Mouse (Mus musculus) forebrain, embryonic 16.5 days (tissue): ENCODE data around the gene Gsk3a. TPM values are rescaled to one million over a fixed set of nuclear protein-coding genes. Genes with fewer than 3 reads are reported as not detected.
A peak's percentile ranks its signal among the peaks of the same experiment; 100 is the strongest.
"Not testable (repeated sequence)": the region's sequence is repeated elsewhere in the genome, so short reads cannot be mapped to it uniquely, and the experiment has no call there.

ENCODE experiments used
- ATAC-seq: fragments of 200-750 bp; cut with Nextera tagmentation; 2 replicates; pipeline ENCODE4 v1.8.0; 2017; ENCODE audit warnings: mild to moderate bottlenecking, moderate library complexity
- H3K27ac ChIP-seq: fragments of 300-500 bp; sonication (generic); 2 replicates; pipeline ENCODE4 v1.5.1; 2014; ENCODE audit warnings: low read length, control low read depth
- H3K27me3 ChIP-seq: fragments of 300-500 bp; sonication (generic); replicated peaks from 2 replicates; pipeline ENCODE4 v1.6.1; 2014; ENCODE audit warnings: low read length; ENCODE audit not compliant: control insufficient read depth, insufficient read depth
- H3K36me3 ChIP-seq: fragments of 300-500 bp; sonication (generic); 2 replicates; pipeline ENCODE4 v1.6.1; 2014; ENCODE audit not compliant: control insufficient read depth, insufficient read depth
- H3K4me1 ChIP-seq: fragments of 300-500 bp; sonication (generic); replicated peaks from 2 replicates; pipeline ENCODE4 v1.6.1; 2014; ENCODE audit warnings: low read length; ENCODE audit not compliant: control insufficient read depth, insufficient read depth
- H3K4me2 ChIP-seq: fragments of 300-500 bp; sonication (generic); 2 replicates; pipeline ENCODE4 v1.6.1; 2014; ENCODE audit warnings: mild to moderate bottlenecking, low read length, control low read depth
- H3K4me3 ChIP-seq: fragments of 300-500 bp; sonication (generic); replicated peaks from 2 replicates; pipeline ENCODE4 v1.5.1; 2014; ENCODE audit warnings: mild to moderate bottlenecking, low read length, control low read depth
- H3K9ac ChIP-seq: fragments of 300-500 bp; sonication (generic); replicated peaks from 2 replicates; pipeline ENCODE4 v1.6.1; 2014; ENCODE audit warnings: low read depth, low read length, control low read depth
- H3K9me3 ChIP-seq: fragments of 300-500 bp; sonication (generic); 2 replicates; pipeline ENCODE4 v1.6.1; 2016; ENCODE audit warnings: low read length; ENCODE audit not compliant: control insufficient read depth
- WGBS: fragments of 180-500 bp; shearing (Covaris S2); extraction: QIAGEN DNeasy Blood & Tissue Kit; methylation state at CpG from one replicate; pipeline ENCODE4 v1.1.7; 2014; 5-methylcytosine and 5-hydroxymethylcytosine counted together
- polyA plus RNA-seq: library from polyadenylated mRNA; unstranded; fragments of >200 nt; fragmentation: Nextera tagmentation; extraction: Ambion mirVana; gene quantifications from 2 replicates; pipeline ENCODE4 v1.2.1, GENCODE M21; 2015

The Gsk3a gene
- polyA plus RNA-seq, 1 experiment from 2014 or later = 17.1 TPM

DNA sequence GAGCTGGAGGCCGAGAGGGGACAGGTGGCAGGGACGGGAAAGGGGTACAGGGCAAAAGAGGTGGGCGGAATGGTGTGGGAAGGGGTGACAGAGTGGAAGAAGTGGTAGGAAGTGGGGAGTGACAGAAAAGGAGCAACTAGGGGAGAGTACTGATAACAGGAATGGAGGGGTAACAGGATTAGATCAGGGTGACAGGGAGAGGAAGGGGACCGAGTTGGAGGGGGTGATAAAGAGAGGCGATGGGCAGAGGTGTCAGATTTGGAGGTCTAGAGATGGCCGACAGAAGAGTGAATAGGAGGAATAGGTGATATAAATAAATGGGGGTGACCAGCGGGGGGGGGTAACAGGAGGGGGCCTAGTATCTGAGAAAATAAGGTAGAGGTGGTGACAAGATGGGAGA is 30.9 kb upstream of the Gsk3a start:
- peak overlapping the region; percentile 84 for H3K4me3 ChIP-seq
- no peaks in the 10 kb centered on the region for H3K9me3 ChIP-seq
- H3K27ac ChIP-seq = peak overlapping the region; percentile 83
- under 1% methylated on average over 7 of the region's 7 CpGs for WGBS
- H3K4me1 ChIP-seq = peaks cover 20% of the 10 kb centered on the region
- no peak for ATAC-seq
- H3K4me2 ChIP-seq = peak overlapping the region; percentile 79
- peak overlapping the region; percentile 76 for H3K9ac ChIP-seq
- H3K36me3 ChIP-seq = peaks cover 7% of the 10 kb centered on the region
- no peaks in the 10 kb centered on the region for H3K27me3 ChIP-seq

DNA sequence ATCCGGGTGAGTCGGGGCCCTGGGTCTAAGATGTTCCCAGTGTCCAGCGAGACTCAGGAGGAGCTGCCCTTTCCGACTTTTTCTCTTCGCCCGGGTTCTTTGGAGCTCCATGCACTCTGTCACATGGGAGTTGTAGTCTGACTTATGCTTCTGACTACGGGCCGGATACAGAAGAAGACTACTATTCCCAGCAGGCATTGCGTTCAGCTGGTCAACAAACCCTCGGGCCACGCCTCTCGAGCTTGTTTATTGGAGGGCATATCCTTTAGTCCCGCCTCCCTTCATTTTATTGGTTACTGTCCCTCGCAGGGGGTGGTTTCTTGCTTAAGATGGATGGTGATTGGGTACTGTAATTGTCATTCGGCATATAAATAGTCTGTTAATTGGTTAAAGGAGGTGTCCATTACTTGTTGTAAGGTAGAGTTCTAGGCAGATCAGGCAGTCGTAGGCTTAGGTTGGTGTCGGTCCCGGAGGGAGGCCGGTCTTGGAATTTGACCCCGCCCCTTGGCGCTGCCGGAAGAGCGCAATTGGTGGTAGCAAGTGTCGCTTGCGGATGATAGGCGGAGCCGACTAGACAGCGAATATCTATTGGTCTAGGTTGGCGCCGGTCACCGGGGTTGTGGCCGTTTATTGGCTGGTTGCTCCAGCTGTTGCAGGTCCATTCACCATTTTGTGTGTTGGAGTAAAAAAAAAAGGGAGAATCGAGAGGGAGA is 30.3 kb upstream of the Gsk3a start:
- peak; percentile 95 for ATAC-seq
- H3K9ac ChIP-seq = peak overlapping the region; percentile 76
- H3K9me3 ChIP-seq = no peaks in the 10 kb centered on the region
- H3K27me3 ChIP-seq = no peaks in the 10 kb centered on the region
- peaks cover 4% of the 10 kb centered on the region; the same call in 1 of the 2 replicates for H3K36me3 ChIP-seq
- H3K4me3 ChIP-seq = peak overlapping the region; percentile 84
- peaks cover 20% of the 10 kb centered on the region for H3K4me1 ChIP-seq
- H3K4me2 ChIP-seq = peak overlapping the region; percentile 79
- 0% methylated on average over 33 of the region's 33 CpGs for WGBS
- peak overlapping the region; percentile 90 for H3K27ac ChIP-seq

DNA sequence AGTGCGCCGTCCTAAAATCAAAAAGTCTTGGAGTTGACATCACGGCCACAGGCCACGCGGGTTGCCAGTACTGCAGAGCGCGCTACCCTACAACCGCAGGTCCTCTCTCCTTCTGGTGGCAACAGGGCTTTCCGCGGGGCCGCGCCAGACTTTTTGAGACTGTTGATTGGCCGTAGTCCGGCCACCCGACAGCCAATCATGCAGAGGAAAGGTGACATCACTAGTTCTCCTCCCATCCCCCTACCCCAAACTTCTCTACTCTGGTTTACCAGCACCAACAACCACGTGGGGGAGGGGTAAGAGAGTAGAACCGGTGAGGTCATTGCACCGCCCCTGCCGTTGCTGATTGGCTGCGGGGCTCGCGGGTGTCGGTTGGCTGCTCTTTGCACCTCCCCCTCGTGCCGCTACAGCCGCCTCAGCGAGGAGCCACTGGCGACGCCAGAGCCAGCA is 29.7 kb upstream of the Gsk3a start, which contains the start of gene Cic:
Gene Cic (plus strand): TSS at position 404 of the 450 bp plus-strand sequence.
- Histone ChIP-seq H3K27me3 (no peaks in the 10 kb centered on the region), H3K9ac (peak within 1 kb of the TSS; percentile 76), H3K9me3 (no peaks in the 10 kb centered on the region), H3K27ac (peak within 1 kb of the TSS; percentile 90), H3K4me2 (peak within 1 kb of the TSS; percentile 79), H3K36me3 (peaks cover 4% of the 10 kb centered on the region; the same call in 1 of the 2 replicates), H3K4me1 (peaks cover 20% of the 10 kb centered on the region), H3K4me3 (peak within 1 kb of the TSS; percentile 84)
- WGBS = under 1% methylated on average over 29 of the region's 29 CpGs
- peak; percentile 83 for ATAC-seq

DNA sequence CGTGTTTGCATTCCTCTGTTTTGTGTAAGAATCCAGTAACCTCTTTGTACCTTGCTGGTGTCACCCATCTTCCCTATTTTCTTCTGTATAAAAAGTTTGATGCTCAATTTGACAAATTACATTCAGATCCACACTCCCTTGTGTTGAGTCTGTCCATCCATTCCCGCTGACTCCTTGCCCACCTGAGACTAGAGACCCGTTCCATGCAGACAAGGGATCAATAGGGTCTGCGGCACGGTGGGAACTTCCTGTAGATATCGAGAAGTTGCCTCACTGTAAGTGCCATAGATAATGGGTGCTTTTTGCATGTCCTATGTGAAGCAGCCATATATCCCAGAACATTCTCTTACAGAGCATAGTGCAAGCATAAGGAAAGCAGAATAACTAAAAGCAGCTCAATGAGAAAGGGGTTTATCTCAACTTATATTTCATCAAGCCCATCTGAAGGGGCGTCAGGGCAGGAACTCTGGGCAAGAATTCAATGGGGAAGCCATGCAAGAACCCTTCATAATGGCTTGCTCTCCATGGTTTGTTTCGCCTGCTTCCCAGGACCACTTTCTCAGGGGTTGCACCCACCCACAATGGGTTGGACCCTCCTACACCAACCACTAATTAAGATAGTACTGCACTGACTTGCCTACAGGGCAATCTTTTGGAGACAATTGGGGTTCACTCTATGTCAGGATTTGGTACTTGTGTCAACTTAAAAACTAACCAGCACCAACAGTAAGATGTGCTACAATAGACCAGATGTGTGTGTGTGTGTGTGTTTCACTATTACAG is 28.7 kb upstream of the Gsk3a start:
- 91% methylated on average over 8 of the region's 8 CpGs for WGBS
- H3K36me3 ChIP-seq = no peaks in the 10 kb centered on the region
- no peak for ATAC-seq
- no peaks in the 10 kb centered on the region for H3K27me3 ChIP-seq
- no peak overlapping the region for H3K27ac ChIP-seq
- H3K9ac ChIP-seq = no peak overlapping the region
- H3K4me2 ChIP-seq = no peak overlapping the region
- no peak overlapping the region for H3K4me3 ChIP-seq
- peaks cover 20% of the 10 kb centered on the region for H3K4me1 ChIP-seq
- no peaks in the 10 kb centered on the region for H3K9me3 ChIP-seq

DNA sequence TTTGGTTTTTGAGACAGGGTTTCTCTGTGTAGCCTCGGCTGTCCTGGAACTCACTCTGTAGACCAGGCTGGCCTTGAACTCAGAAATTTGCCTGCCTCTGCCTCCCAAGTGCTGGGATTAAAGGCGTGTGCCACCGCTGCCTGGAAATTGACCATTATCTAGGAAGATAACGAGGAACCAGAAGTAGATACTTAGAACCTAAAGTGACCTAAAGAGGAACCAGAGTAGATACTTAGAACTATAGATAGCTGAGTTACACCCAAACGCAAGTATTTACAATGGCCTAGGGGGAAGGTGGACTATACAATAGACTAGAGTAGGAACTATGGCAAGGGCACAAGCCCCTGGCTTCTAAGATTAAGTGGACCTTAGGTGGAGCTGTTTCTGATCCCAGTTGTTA is 28.1 kb upstream of the Gsk3a start:
- ATAC-seq, H3K9ac ChIP-seq, H3K36me3 ChIP-seq, H3K4me3 ChIP-seq, H3K27me3 ChIP-seq, H3K9me3 ChIP-seq, H3K27ac ChIP-seq, H3K4me2 ChIP-seq: not testable (repeated sequence)
- peaks cover 20% of the 10 kb centered on the region for H3K4me1 ChIP-seq
- whole genome bisulfite sequencing = 88% methylated on average over 5 of the region's 5 CpGs

DNA sequence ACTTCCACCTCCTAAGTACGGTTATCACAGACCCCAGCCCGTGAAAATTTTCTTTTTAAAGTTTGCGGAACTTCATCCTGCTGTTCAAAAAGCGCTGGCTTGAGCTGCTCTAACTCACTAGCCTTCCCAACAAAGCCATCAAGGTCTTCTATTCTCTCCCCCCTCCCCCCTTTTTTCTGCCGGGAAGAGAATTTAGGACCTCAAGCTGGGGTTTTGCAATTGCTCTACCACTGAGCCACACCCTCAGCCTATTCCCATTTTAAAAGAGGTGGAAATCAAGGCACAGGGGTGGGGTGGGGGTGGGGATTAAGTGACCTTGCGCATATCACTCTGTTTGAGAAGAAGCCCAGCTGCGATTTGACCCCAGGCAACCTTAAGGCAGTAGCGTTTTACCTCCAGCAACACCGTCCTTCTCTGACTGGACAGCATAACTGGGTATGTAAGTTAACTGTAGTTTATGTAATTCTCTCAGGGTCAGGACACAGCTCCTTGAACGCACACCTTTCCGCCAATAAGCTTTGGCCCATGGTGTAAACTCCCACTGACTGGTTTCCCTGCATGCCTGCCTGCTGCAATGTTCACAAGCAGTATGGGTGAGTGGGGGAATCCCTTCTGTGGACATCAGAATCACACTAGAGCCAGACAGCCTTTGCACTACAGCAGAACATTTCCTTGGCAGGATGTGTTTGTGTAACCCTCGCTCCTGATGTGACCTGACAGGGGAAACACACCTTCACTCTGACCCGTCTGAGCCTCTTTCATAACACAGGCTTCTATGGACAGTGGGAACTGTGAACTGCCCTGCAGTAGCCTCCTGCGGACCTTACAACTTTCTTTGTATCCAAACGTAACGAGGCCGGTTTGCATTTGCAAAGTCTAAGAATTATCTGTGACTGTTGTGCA is 26.6 kb upstream of the Gsk3a start:
- H3K27me3 ChIP-seq = no peaks in the 10 kb centered on the region
- peaks cover 11% of the 10 kb centered on the region for H3K4me1 ChIP-seq
- 22% methylated on average over 17 of the region's 17 CpGs for WGBS
- H3K36me3 ChIP-seq = no peaks in the 10 kb centered on the region
- no peak overlapping the region for H3K9ac ChIP-seq
- H3K4me3 ChIP-seq = no peak overlapping the region
- no peak for ATAC-seq
- no peak overlapping the region for H3K27ac ChIP-seq
- H3K4me2 ChIP-seq = no peak overlapping the region
- no peaks in the 10 kb centered on the region for H3K9me3 ChIP-seq

DNA sequence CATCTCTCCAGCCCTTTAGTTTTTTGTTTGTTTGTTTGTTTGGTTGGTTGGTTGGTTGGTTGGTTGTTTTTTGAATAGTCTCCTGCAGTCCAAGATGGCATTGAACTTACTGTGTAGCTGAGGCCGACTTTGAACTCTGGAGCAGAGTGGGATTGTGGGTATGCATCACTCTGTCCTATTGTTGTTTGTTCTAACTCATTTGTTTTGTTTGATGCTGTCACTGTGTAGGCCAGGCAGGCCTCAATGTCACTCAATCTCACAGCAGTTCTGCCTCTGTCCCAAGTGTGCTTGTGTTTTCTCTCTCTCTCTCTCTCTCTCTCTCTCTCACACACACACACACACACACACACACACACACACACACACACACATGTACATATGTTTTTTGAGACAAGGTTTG is 24.2 kb upstream of the Gsk3a start:
- Histone ChIP-seq H3K27me3 (no peaks in the 10 kb centered on the region), H3K27ac (no peak overlapping the region), H3K36me3 (no peaks in the 10 kb centered on the region), H3K9ac (no peak overlapping the region), H3K4me2 (no peak overlapping the region), H3K4me1 (peaks cover 2% of the 10 kb centered on the region), H3K9me3 (no peaks in the 10 kb centered on the region), H3K4me3 (no peak overlapping the region)
- ATAC-seq = no peak
- WGBS = 71% methylated on average over 1 of the region's 1 CpGs

DNA sequence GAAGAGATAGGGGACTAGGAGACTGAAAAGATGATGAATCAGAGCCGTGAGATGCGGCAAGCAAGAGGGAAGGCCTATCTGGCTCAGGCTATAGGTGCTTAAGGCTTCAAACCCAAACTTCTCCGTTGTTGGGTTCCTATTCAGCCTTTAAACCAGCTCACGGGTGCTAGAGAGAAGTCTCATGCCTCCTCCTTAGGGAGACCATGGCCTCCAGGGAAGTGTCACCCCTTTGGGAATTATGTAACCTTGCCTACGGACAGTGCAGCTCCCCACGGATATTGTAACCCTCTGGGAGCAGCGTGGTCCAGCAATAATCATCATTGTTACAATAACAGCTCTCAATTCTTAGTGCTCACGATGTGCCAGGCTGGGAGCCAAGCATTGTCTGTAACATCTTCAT is 14.2 kb upstream of the Gsk3a start:
- Histone ChIP-seq H3K9me3 (no peaks in the 10 kb centered on the region), H3K27me3 (no peaks in the 10 kb centered on the region), H3K36me3 (no peaks in the 10 kb centered on the region), H3K4me3 (peak overlapping the region; percentile 80), H3K27ac (peak overlapping the region; percentile 43), H3K4me2 (peak overlapping the region; percentile 83), H3K9ac (peak overlapping the region; percentile 54; the same call in 1 of the 2 replicates), H3K4me1 (peaks cover 34% of the 10 kb centered on the region)
- ATAC-seq = no peak
- 13% methylated on average over 8 of the region's 8 CpGs for WGBS
